Mouse (Mus musculus) right cerebral cortex, postnatal 14 days (tissue): ENCODE results near the gene Lrguk.

ENCODE experiments used
- DNase-seq: peaks from one replicate; pipeline ENCODE4 v3.0.0; 2022

Gene Lrguk

GRCm38 (mm10) chr6:34149066-34149465 lies 119.8 kb downstream of the Lrguk start:
- DNase-seq = no peak

DNA sequence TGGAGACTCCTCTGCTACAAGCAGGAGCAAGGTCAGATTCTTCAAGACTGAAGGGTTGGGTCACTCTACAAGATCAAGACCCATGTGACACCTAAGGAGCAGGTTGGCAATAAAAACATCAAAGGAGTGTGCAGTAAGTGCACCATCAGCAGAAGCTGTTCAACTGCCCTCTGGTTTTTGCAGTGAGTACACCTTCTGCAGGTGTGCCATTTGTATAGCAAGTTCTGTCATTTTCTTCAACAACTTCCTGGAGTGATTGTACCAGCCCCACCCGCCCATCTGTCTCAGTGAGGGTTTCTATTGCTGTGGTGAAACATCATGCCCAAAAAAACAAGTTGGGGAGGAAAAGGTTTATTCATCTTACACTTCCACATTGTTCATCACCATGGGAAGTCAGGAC lies 120.6 kb downstream of the Lrguk start:
- DNase-seq = no peak

GRCm38 (mm10) chr6:34153069-34154052 lies 124.1 kb downstream of the Lrguk start:
- no peak for DNase-seq

- peak; percentile 29 for DNase-seq
These were observed 125.0 kb downstream of the Lrguk start for GRCm38 (mm10) chr6:34154202-34154601.

- no peak for DNase-seq
These were observed 126.0 kb downstream of the Lrguk start for GRCm38 (mm10) chr6:34155137-34155804.

GRCm38 (mm10) chr6:34156057-34156456 lies 126.8 kb downstream of the Lrguk start:
- peak; percentile 10 for DNase-seq

DNA sequence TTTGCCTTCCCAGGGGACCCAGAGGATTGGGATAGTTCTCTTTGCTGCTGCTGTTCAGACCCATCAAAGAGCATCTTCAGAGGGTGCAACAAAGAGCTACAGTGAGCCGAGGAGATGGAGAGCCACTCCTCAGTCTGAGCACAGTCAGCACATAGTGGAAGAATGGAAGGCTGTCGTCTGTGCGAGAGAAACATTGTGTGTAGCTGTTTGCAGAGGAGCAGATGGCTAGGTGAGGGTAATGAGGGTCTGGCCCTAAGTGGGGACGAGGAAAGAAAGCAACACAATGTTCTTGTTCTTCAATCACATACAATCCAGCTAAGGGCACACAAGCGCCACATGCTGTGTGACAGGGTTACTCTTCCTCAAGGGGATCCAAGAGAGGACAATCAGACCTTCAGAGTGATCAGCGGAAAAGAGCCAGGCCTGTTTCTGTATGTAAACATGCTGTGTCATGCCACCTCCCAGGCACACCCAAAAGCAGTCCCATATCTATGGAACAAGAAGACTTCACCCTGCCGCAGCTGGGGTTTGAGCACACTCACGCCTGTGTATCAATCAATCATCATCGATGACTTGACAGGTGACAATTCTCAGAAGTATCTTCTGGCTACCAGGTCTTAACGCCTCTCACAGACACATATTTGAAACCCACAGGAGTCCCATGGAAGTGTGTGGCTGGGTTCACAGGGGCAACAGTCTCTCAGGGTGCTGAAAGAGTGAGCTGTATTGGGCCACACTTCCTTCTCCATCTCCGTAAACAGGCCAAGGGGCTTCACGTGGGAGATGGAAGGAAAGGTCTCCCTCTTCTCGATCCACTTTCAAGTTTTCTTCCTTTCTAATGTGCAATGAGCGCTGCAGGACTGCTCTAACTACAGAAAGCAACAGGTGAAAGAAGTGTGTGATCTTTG lies 127.8 kb downstream of the Lrguk start:
- DNase-seq = no peak

GRCm38 (mm10) chr6:34159998-34160815 lies 131.0 kb downstream of the Lrguk start:
- DNase-seq = no peak

GRCm38 (mm10) chr6:34160816-34161310 lies 131.6 kb downstream of the Lrguk start:
- DNase-seq = no peak

DNA sequence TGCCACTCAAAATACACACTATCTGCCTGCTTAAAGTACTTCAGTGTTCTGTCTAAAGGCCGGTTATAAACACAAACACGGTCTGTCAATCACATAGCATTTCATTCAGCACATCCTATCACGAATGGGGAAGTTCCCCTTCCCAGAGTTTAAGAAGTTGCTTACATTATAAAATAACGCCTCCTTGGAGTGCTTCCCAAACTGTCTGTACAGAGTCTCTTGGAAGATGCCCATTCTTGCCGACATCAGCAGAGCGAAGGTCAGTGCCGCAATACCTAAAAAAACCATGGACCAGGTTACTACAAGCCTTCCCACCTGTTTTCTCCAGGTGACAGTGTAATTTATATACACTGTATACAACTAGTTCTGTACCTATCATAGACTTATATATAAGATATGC lies 132.3 kb downstream of the Lrguk start:
- DNase-seq = no peak

DNA sequence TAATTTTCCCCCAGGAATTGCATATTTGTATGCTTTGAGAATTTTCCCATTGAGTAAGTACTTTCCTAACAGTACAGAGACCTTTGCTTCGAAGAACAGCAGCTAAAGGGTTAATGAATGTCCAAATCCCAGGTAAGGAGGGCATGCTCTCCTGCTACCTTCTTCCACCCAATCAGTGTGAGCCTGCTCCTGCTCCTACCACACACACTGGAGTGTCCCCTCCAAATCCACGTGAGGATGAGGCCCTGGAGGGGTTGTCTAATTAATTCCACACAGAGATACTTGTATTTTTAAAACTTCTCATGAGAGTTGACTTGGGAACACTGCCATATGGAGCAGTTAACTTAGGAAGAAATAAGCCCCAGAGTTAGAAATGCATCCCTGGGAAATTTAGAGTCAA lies 133.4 kb downstream of the Lrguk start:
- DNase-seq = no peak

GRCm38 (mm10) chr6:34163014-34163413 lies 133.8 kb downstream of the Lrguk start:
- DNase-seq = no peak

GRCm38 (mm10) chr6:34168834-34169233 lies 139.6 kb downstream of the Lrguk start:
- no peak for DNase-seq

- no peak for DNase-seq
These were observed 141.7 kb downstream of the Lrguk start for GRCm38 (mm10) chr6:34170844-34171494.

DNA sequence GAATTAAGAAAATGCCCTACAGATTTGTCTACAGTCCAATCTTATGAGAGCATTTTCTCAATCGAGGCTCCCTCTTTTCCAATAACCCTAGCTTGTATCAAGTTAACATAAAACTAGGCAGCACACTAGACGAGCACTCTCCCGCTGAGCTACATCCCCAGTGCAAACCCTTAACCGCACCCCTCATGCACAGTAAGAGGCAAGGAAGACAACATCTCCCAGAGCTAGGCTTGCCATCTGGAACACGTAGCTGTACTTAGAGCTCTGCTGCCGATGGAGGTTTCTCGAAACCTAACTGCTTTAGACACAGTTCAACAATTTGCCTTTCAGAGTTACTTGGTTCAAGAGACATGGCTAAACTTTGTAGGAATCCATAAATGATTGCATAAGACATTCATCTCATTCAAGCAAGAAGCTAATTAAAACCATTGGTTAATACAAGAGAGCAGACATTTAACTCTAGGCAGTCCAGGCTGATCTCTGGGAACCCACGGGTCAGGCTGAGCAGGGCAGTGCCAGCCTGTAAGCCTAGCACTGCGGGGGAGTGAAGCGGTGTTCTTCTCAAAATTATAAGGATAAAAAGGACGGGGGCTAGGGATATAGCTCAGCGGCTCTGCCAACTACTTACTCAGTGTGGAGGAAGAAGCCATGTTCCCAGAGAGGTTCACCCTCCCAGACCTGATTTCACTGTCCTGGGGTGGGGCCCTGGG lies 142.7 kb downstream of the Lrguk start:
- DNase-seq = no peak

- DNase-seq = no peak
These were observed 144.0 kb downstream of the Lrguk start for GRCm38 (mm10) chr6:34173251-34173650.

GRCm38 (mm10) chr6:34174715-34175114 lies 145.5 kb downstream of the Lrguk start:
- DNase-seq = no peak

DNA sequence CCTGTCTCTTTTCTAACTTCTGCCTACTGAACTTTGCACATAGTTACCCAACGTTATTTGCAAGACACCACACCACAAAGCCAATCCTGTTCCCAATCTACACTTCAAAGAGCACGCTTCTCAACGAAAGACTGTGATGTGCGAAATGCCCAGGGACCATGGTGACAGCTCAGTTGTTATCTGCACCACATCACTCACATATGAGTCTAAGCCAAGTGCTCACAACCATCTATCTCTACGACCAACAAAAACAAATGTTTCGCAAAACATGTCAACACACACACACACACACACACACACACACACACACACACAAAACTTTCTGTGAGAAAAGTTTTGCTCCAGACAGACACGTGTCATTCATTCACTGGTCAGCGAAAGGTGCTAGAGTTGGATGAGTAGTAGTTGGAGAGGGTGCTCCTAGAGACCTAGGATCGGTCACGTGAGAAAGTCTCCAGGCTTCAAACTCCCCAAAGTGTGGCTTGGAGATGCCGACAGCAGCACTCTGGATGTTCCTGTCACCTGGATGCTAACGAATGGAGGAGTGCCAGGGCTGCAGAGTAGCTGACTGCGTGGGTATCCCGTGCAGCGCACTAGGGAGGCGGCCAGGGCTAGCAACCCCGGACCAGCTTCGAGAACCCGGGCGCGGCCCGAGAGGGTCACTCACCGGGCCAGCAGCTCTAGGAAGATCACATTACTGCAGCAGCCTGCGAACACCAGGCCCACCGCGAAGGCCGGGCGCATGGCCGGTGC lies 147.0 kb downstream of the Lrguk start:
- DNase-seq = no peak

DNA sequence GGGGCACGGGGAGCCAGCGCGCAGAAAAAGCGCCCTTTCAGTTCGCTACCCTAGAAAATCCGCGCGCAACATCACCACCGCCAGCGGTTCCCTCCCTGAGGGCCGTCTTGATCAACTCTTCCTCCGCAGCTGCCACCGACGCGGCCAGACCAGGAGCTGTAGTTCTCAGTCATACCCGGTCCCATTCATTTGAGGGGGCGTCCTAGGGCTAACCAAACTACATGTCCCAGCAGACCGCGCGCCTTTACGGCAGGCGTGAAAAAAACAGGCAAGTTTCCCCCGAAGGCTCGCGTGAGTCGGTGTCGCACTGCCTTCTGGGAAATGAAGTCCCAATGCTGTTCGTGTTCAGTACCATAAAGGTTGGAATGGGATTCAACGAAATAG lies 147.6 kb downstream of the Lrguk start, which contains the start of gene Slc35b4:
Slc35b4 (minus strand) TSS at position 248 of the 384 bp plus-strand sequence.
- DNase-seq = peak; percentile 90

DNA sequence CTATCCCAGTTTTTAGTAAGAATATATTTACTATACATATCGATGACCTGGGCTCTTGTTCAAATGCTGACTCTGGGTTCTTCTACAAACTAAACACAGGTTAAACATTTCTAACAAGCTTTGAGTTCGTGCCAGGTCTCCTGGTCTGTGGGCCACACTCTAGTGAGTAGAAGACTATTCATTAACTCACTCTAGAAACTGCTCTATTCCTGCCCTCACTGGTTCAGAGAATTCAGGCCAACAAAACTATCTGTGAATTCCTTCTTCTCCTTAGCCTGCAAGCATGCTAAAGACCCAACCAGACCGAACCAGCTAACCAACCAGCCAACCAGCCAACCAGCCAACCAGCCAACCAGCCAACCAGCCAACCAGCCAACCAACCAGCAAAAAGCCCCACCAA lies 149.8 kb downstream of the Lrguk start:
- DNase-seq = no peak
